Mouse (Mus musculus) left cerebral cortex, postnatal 4 days (tissue): Measurements from ENCODE around the gene Smarcad1. TPM values are rescaled to one million over a fixed set of nuclear protein-coding genes. Genes with fewer than 3 reads are reported as not detected.

ENCODE experiments used
- DNase-seq: peaks from one replicate; pipeline ENCODE4 v3.0.0-alpha.2; 2022
- intact Hi-C: fragments of 180-260 bp; cut with DNase I; formaldehyde crosslinking; loops from one replicate; pipeline ENCODE4 v1.15.1; 2025
- total RNA-seq, 2 experiments: library from RNA; stranded (reverse); gene quantifications; 2 replicates each; pipeline ENCODE4 v1.2.3; 2021

Gene Smarcad1
- total RNA-seq, 2 experiments from 2014 or later = 64.5 to 71.6 TPM

- DNase-seq = peak; percentile 11
- intact Hi-C loops = no loop called here
Observed at GRCm38 (mm10) chr6:65075201-65075600, 32.8 kb downstream of the Smarcad1 start.

GRCm38 (mm10) chr6:65079139-65079538 lies 36.8 kb downstream of the Smarcad1 start:
- intact Hi-C loops = no loop called here
- DNase-seq = no peak

- DNase-seq = no peak
- intact Hi-C loops = loop anchor here (5.0 kb wide), 1 partner anchor 48 kb away; no protein-coding TSS in a partner anchor
Observed at GRCm38 (mm10) chr6:65114902-65115301, 72.5 kb downstream of the Smarcad1 start.

DNA sequence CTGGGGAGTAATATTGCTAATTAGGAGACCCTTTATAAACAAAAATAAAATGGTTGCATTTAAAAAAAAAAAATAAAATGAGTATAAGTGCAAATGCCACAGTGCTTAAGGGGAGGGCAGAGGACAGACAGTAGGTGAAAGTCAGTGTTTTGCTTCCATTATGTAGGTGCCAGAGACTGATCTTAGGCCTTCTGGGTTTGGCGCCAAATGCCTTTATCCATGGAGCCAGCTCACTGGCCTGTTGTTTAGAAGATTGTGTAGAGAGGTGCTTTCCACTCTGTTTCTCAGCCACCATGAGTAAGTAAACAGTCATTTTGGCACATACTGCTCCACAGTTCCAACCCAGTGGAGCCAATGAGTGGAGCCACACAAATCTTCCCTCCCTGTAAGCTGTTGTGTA lies 75.2 kb downstream of the Smarcad1 start:
- intact Hi-C loops = no loop called here
- no peak for DNase-seq

DNA sequence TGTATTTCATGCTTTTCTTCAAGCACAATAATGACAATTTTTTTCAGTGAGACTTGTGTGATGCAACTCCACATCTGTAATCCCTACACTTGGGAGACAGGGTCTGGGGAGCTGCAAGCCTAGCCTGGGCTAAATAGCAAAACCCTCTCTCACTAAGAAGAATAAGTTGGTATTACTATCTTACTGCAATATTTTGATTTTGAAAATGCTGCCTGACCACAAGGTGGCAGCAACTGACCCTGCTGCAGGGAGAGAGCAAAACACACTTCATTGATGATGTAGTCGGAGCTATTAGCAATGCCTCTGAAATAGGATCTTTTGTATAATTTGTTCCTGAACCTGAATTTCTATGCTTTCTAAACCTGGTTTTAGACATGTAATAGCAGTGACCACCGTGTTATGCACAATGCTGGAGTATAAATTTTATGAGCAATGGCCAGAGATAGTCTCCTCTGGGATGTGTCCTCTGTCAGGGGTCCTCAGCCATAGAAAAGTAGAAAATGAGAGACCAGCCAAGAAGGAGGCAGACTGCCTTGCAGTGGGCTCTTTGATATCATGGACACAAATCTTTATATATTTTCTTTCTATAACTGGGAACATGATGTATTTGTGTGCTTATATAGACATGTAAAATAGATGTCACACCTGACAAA lies 83.8 kb downstream of the Smarcad1 start:
- peak; percentile 56 for DNase-seq
- intact Hi-C loops = loop anchor here (5.0 kb wide), 2 partner anchors 326 to 1406 kb away; no protein-coding TSS in a partner anchor

- no peak for DNase-seq
- intact Hi-C loops = no loop called here
Observed at GRCm38 (mm10) chr6:65132376-65132775, 90.0 kb downstream of the Smarcad1 start.

DNA sequence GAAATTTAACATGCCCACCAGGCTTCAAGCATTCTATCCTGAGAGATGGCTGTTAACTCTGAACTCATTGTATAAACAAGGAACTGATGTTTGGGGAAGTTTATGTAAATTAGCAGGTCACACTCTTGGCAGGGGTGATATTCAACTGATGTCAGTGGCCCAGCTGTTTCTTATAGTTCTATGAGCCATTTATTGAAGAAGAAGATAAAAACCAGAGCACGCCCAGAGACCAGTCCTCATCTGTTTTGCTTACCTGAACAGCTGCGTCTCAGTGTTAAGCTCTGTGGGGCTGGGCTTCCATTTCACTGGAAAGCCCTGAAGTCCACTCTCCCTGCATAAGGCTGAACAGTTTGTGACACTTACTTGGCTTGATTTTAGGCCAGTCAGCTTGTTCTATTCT lies 95.4 kb downstream of the Smarcad1 start:
- no peak for DNase-seq
- intact Hi-C loops = no loop called here

DNA sequence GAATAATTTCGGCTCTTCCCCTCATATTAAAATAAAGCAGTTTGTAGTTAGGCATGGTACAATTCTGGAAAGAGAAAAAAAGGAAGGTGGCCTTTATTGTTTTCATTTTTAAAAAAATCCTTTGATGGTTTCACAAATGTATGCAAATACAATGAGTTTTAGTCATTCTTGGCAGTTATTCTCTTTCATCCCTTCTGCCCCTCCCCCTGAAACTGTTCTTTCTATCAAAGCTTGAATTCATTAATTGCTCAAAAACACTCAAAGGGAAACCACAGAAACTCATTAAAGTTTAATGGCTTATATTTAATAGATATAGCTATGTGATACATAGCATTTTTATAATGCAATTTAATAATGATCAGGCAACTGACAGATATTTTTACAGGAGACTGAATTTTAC lies 95.9 kb downstream of the Smarcad1 start:
- no peak for DNase-seq
- intact Hi-C loops = no loop called here

DNA sequence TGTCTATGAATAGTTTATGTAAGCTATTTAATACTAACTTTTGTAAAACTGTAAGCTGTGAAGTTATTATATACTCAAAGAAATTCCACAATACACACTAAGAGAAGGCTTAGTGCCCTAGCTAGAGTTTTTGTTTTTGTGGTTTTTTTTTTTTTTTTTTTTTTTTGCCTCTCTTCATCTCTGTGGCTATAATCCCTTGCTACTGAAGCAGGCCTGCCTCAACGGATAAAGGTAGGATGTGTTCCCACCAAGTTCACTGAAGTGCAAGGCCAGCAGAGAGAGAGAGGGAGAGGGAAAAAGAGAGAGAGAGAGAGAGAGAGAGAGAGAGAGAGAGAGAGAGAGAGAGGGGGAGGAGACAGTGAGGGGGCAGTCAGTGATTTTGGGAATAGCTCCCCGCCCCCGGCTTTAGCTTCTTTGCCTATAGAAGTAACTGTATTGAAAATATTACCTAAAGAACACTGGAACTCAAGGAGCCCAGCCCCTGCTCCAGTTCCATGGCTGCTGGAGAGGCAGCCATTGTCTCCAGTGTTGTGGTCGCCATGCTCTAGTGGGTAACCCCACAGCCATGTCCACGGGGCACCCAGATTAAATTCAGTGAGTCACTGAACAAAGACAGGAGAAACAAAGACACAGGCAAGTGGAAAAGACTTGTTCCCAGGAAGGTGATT lies 97.8 kb downstream of the Smarcad1 start:
- intact Hi-C loops = no loop called here
- no peak for DNase-seq

- no peak for DNase-seq
- intact Hi-C loops = no loop called here
Observed at GRCm38 (mm10) chr6:65140750-65141243, 98.4 kb downstream of the Smarcad1 start.

DNA sequence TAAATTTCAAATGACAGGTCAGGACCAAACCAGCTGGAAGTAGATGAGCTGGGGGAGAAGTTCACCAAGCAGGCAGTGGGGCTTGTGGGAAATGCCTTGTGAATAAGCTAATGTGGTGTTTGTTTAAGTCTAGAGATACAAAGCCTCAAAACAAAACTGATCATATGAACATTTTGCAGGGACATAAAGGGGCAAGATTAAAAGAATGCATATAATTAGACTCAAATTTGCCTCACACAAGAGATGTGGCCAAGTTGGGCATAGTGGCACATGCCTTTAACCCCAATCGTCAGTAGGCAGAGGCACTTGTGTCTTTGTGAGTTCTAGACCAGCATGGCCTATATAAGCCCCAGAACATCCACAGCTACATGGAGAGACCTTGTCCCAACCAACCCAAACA lies 99.9 kb downstream of the Smarcad1 start:
- no peak for DNase-seq
- intact Hi-C loops = no loop called here

DNA sequence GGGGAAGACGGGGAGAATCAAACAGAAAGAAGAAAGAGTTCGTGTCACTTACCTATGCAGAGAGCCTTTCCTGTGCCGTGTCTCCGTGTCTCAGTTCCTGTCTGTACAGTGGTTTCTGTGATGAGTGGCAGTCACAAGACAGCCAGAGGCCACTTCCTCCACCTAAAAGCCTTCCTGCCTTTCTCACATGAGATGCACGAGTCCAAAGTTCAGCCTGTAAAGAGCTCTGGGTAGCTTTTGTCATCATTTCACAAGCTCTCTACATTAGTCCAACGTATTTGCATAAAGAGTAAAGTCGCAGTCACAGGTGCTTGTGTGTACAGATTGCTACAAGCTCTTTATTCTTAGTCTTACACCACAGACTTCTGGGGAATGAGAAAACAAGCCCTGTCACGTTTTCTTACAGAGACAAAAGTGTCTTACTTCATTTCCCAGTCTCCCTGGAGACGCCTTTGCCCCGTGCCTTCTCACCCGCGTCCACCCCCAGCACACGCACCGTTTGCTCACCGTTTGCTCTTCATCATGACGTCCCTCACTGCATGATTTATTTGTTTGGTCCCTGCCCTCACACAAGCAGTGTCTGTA lies 102.3 kb downstream of the Smarcad1 start, which contains the start of gene Hpgds:
Gene Hpgds, minus strand, starts transcription at position 288 of the 585 bp plus-strand sequence.
- no peak for DNase-seq
- intact Hi-C loops = no loop called here

DNA sequence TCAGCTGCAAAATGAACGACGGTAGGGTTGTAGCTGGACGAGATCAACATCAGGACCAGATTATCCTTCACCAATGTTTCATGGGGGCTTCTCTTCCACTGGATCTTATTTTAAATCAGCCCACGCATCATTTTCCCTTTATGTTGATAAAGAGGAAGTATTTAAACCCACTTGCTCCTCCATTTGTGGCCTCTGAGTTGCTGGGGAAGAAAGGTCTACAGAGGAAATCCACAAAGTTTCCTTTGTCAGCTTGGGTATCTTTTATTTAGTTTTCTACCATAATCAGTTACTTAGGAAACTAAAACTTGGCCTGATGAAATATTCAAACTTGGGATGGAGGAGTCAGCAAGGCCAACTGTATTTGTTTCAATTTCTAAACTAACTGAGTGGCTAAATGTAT lies 104.0 kb downstream of the Smarcad1 start:
- intact Hi-C loops = no loop called here
- DNase-seq = no peak

- intact Hi-C loops = no loop called here
- DNase-seq = no peak
Observed at GRCm38 (mm10) chr6:65150703-65151102, 108.3 kb downstream of the Smarcad1 start.

GRCm38 (mm10) chr6:65153570-65153969 lies 111.2 kb downstream of the Smarcad1 start:
- no peak for DNase-seq
- intact Hi-C loops = no loop called here

DNA sequence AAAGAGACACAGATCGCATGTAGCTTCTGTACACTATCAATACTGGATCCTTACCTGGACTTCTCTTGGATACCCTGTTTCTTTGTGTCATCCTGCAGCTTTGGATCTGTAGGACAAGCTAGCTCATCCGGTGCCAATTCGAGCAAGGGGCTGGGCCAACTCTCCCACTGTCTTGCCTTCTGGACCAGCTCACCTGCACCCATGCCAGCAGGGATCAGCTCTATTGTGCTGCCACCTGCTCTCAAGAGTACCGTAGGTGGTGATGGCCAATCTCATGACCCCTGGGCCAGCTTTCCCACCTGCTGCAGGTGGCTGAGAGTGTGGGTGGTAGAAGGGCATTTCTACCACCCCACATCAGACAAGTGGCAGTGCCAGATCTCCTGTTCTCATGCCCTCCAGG lies 114.7 kb downstream of the Smarcad1 start:
- intact Hi-C loops = no loop called here
- DNase-seq = peak; percentile 20

DNA sequence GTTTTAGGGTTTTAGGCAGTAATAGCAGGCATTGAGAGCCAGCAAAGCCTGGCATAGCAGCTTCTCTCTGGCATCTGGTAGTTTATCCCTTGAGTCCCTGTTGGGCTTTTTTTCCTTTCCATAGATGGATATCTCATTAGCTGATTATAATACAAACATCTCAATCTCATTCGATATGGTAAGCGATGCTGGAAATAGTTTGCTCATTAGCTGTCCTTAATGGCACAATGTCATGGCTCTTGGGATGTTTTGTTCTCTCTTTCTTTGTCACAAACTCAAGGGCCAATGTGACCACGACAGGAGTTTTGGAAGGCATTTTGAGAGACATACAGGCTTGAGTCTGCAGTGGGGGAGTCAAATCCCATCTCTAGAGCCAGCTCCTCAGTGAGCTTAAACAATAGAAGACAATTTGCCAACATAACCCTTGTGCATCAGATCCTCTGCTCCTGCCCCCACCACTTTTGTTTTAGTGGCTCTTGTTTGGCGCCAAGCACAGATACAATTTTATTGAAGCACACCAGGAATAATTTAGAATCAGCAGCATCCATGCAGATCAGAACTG lies 117.1 kb downstream of the Smarcad1 start:
- intact Hi-C loops = no loop called here
- no peak for DNase-seq

DNA sequence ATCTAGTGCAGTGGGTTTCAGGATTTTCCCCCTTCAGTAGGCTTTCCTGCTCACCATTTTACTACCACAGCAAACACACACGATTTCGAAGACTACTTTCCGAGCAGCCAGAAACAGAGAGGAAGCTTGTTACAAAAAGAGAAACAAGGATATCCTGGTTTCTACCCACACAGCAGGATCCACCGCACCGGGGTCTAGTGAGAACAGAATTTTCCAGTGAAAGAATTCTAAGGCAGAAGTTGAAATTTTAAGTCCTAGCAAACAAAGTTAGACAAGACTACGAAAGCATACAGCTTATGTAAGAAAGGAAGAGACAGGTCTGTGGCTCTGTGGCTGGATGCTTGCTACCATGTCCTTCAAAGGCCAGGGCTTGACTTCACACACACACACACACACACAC lies 121.8 kb downstream of the Smarcad1 start:
- DNase-seq = no peak
- intact Hi-C loops = no loop called here

DNA sequence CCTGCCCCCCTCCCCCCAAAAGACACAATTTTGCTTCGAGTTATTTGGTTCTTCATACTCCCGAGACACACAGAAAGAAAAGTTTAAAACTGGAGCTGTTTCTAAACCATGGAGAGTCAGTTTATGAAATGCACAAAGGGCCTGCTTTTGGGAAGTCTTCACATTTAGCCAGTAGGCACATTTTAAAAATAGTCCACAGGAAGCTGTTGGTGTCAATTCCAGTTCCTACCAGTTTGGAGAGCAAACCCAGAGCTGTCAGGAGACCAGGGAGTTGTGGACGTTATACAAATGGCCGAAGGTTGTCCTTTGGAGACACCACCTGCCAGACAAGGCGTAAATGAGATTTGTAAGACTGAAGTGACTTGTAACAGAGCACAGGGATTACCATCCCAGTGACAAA lies 122.6 kb downstream of the Smarcad1 start:
- intact Hi-C loops = no loop called here
- DNase-seq = no peak
